Mouse (Mus musculus) limb, embryonic 11.5 days (tissue): ENCODE results near the gene Yipf4. TPM values are rescaled to one million over a fixed set of nuclear protein-coding genes. Genes with fewer than 3 reads are reported as not detected.

Experiments used
- ATAC-seq: fragments of 200-750 bp; cut with Nextera tagmentation; 2 replicates; pipeline ENCODE4 v1.8.0; 2017; ENCODE audit warnings: low read depth; ENCODE audit not compliant: insufficient number of reproducible peaks, low FRiP score, low TSS enrichment
- DNase-seq: peaks from one replicate; pipeline ENCODE4 v3.0.0-alpha.2; 2015; ENCODE audit warnings: low spot score
- H3K27ac ChIP-seq: fragments of 300-500 bp; sonication (generic); replicated peaks from 2 replicates; pipeline ENCODE4 v1.5.1; 2014; ENCODE audit warnings: low read depth, mild to moderate bottlenecking, low read length
- H3K27me3 ChIP-seq: fragments of 300-500 bp; sonication (generic); 2 replicates; pipeline ENCODE4 v1.6.1; 2014; ENCODE audit warnings: mild to moderate bottlenecking, low read length, mixed read lengths; ENCODE audit not compliant: control insufficient read depth, insufficient read depth
- H3K36me3 ChIP-seq: fragments of 300-500 bp; sonication (generic); 2 replicates; pipeline ENCODE4 v1.6.1; 2014; ENCODE audit warnings: mild to moderate bottlenecking, low read length, moderate library complexity, mixed read lengths; ENCODE audit not compliant: control insufficient read depth, insufficient read depth
- H3K4me1 ChIP-seq: fragments of 300-500 bp; sonication (generic); 2 replicates; pipeline ENCODE4 v1.6.1; 2014; ENCODE audit warnings: low read length, mixed read lengths; ENCODE audit not compliant: control insufficient read depth, insufficient read depth
- H3K4me2 ChIP-seq: fragments of 300-500 bp; sonication (generic); 2 replicates; pipeline ENCODE4 v1.6.1; 2014; ENCODE audit warnings: low read depth, mild to moderate bottlenecking, moderate library complexity; ENCODE audit not compliant: severe bottlenecking
- H3K4me3 ChIP-seq: fragments of 300-500 bp; sonication (generic); 2 replicates; pipeline ENCODE4 v1.5.1; 2014; ENCODE audit warnings: low read depth, low read length
- H3K9ac ChIP-seq: fragments of 300-500 bp; sonication (generic); 2 replicates; pipeline ENCODE4 v1.6.1; 2014; ENCODE audit warnings: mild to moderate bottlenecking, low read length
- H3K9me3 ChIP-seq: fragments of 300-500 bp; sonication (generic); 2 replicates; pipeline ENCODE4 v1.6.1; 2016; ENCODE audit warnings: low read length; ENCODE audit not compliant: control insufficient read depth
- WGBS: fragments of 180-500 bp; shearing (Covaris S2); extraction: QIAGEN DNeasy Blood & Tissue Kit; methylation state at CpG from one replicate; pipeline ENCODE4 v1.1.7; 2014; 5-methylcytosine and 5-hydroxymethylcytosine counted together
- polyA plus RNA-seq: library from polyadenylated mRNA; unstranded; fragments of >200 nt; fragmentation: Nextera tagmentation; extraction: Ambion mirVana; gene quantifications from 2 replicates; pipeline ENCODE4 v1.2.1, GENCODE M21; 2014

Gene Yipf4
- polyA plus RNA-seq, 1 experiment from 2014 or later, result 52.0 TPM

GRCm38 (mm10) chr17:74527729-74528607 lies 38.7 kb downstream of the Yipf4 start, which contains the start of gene Birc6:
Birc6 (plus strand) TSS chr17:74528295.
- WGBS, result under 1% methylated on average over 66 of the region's 71 CpGs
- peak within 1 kb of the TSS; percentile 95 for H3K9ac ChIP-seq
- peak within 1 kb of the TSS; percentile 97 for H3K27ac ChIP-seq
- peak within 1 kb of the TSS; percentile 96 for H3K4me3 ChIP-seq
- peaks cover 6% of the 10 kb centered on the region for H3K4me1 ChIP-seq
- DNase-seq, result peak; percentile 100
- no peaks in the 10 kb centered on the region for H3K36me3 ChIP-seq
- H3K27me3 ChIP-seq, result no peaks in the 10 kb centered on the region
- H3K4me2 ChIP-seq, result peak within 1 kb of the TSS; percentile 71
- peak; percentile 98 for ATAC-seq
- H3K9me3 ChIP-seq, result no peaks in the 10 kb centered on the region

GRCm38 (mm10) chr17:74528648-74529532 lies 39.6 kb downstream of the Yipf4 start:
- Histone ChIP-seq H3K4me1 (peaks cover 6% of the 10 kb centered on the region), H3K4me2 (peak overlapping the region; percentile 71), H3K4me3 (peak overlapping the region; percentile 96), H3K9me3 (no peaks in the 10 kb centered on the region), H3K9ac (peak overlapping the region; percentile 95), H3K27ac (peak overlapping the region; percentile 97), H3K27me3 (no peaks in the 10 kb centered on the region), H3K36me3 (no peaks in the 10 kb centered on the region)
- DNase-seq, result no peak
- ATAC-seq, result peak; percentile 55
- under 1% methylated on average over 71 of the region's 72 CpGs for WGBS

- 16% methylated on average over 3 of the region's 3 CpGs for WGBS
- DNase-seq (no peak), ATAC-seq (no peak)
- Histone ChIP-seq H3K27me3 (no peaks in the 10 kb centered on the region), H3K36me3 (no peaks in the 10 kb centered on the region), H3K27ac (no peak overlapping the region), H3K4me2 (peak overlapping the region; percentile 71), H3K4me3 (peak overlapping the region; percentile 96), H3K9me3 (no peaks in the 10 kb centered on the region), H3K4me1 (peaks cover 6% of the 10 kb centered on the region), H3K9ac (peak overlapping the region; percentile 95)
These were observed 40.2 kb downstream of the Yipf4 start for GRCm38 (mm10) chr17:74529533-74529824.

- H3K36me3 ChIP-seq, result no peaks in the 10 kb centered on the region
- ATAC-seq (no peak), DNase-seq (no peak)
- no peaks in the 10 kb centered on the region; the same call in 1 of the 2 replicates for H3K4me1 ChIP-seq
- no peaks in the 10 kb centered on the region for H3K27me3 ChIP-seq
- WGBS, result 99% methylated on average over 4 of the region's 4 CpGs
- H3K9me3 ChIP-seq, result no peaks in the 10 kb centered on the region
- H3K4me3 ChIP-seq, result no peak overlapping the region
- H3K9ac ChIP-seq, result no peak overlapping the region
- no peak overlapping the region for H3K27ac ChIP-seq
- no peak overlapping the region for H3K4me2 ChIP-seq
These were observed 45.7 kb downstream of the Yipf4 start for GRCm38 (mm10) chr17:74534971-74535370.

- ATAC-seq (no peak), DNase-seq (no peak)
- H3K4me1 ChIP-seq, result no peaks in the 10 kb centered on the region
- H3K27me3 ChIP-seq, result no peaks in the 10 kb centered on the region
- whole genome bisulfite sequencing, result 93% methylated on average over 1 of the region's 1 CpGs
- no peaks in the 10 kb centered on the region for H3K36me3 ChIP-seq
- H3K4me2 ChIP-seq, result no peak overlapping the region
- H3K9ac ChIP-seq, result no peak overlapping the region
- no peak overlapping the region for H3K4me3 ChIP-seq
- no peaks in the 10 kb centered on the region for H3K9me3 ChIP-seq
- H3K27ac ChIP-seq, result no peak overlapping the region
These were observed 48.2 kb downstream of the Yipf4 start for GRCm38 (mm10) chr17:74537526-74537925.

GRCm38 (mm10) chr17:74543615-74544014 lies 54.3 kb downstream of the Yipf4 start:
- H3K9me3 ChIP-seq, result no peaks in the 10 kb centered on the region

More at GRCm38 (mm10) chr17:74543615-74544014, 54.3 kb downstream of the Yipf4 start:
- Histone ChIP-seq H3K4me2 (no peak overlapping the region), H3K27me3 (no peaks in the 10 kb centered on the region), H3K4me1 (no peaks in the 10 kb centered on the region), H3K27ac (no peak overlapping the region), H3K4me3 (no peak overlapping the region), H3K9ac (no peak overlapping the region), H3K36me3 (peaks cover 5% of the 10 kb centered on the region)
- DNase-seq (no peak), ATAC-seq (no peak)
- WGBS, result 98% methylated on average over 2 of the region's 2 CpGs

Other genes with a start within 250 kb of the Yipf4 start
- 89.2 and 94.3 TPM in 2 replicates for gene Memo1, start 194.0 kb upstream of the Yipf4 start, polyA plus RNA-seq
- 275 and 279 TPM in 2 replicates for gene Dpy30, start 165.5 kb upstream of the Yipf4 start, polyA plus RNA-seq
- 31.2 and 32.7 TPM in 2 replicates for gene Spast, start 150.5 kb upstream of the Yipf4 start, polyA plus RNA-seq
- gene Slc30a6, start 93.9 kb upstream of the Yipf4 start, polyA plus RNA-seq, result 41.5 TPM in 2 replicates
- 0.14 and 0.20 TPM in 2 replicates for gene Nlrc4, start 30.4 kb upstream of the Yipf4 start, polyA plus RNA-seq
- 82.5 and 96.1 TPM in 2 replicates for gene Birc6, start 38.8 kb downstream of the Yipf4 start, polyA plus RNA-seq
- gene Ttc27, start 228.2 kb downstream of the Yipf4 start, polyA plus RNA-seq, result 29.6 and 31.0 TPM in 2 replicates